Mouse (Mus musculus): ENCODE data around the gene Prl. TPM values are rescaled to one million over a fixed set of nuclear protein-coding genes. Genes with fewer than 3 reads are reported as not detected.

The Prl gene
- not detected for polyA plus RNA-seq (2014; fragmentation: Illumina TruSeq; extraction: RNeasy Lipid Tissue Mini Kit (QIAGEN cat#74804); ENCODE audit: low read depth, low replicate concordance)

GRCm38 (mm10) chr13:27057270-27057669 is at the start of gene Prl:
Gene Prl, plus strand, starts transcription at chr13:27057570.

GRCm38 (mm10) chr13:27093890-27094289 is 36.5 kb downstream of the Prl start, which contains the start of gene Prl3d1:
Gene Prl3d1, plus strand, starts transcription at chr13:27094190.

Other genes starting within 250 kb of the Prl start
- gene Prl3d1, start 36.6 kb downstream of the Prl start, polyA plus RNA-seq (2014; fragmentation: Illumina TruSeq; extraction: RNeasy Lipid Tissue Mini Kit (QIAGEN cat#74804); ENCODE audit: low read depth, low replicate concordance) = not detected
- not detected for gene Prl3d2, start 64.1 kb downstream of the Prl start, polyA plus RNA-seq (2014; fragmentation: Illumina TruSeq; extraction: RNeasy Lipid Tissue Mini Kit (QIAGEN cat#74804); ENCODE audit: low read depth, low replicate concordance)
- not detected for gene Prl3d3, start 99.2 kb downstream of the Prl start, polyA plus RNA-seq (2014; fragmentation: Illumina TruSeq; extraction: RNeasy Lipid Tissue Mini Kit (QIAGEN cat#74804); ENCODE audit: low read depth, low replicate concordance)
- not detected for gene Prl3c1, start 139.1 kb downstream of the Prl start, polyA plus RNA-seq (2014; fragmentation: Illumina TruSeq; extraction: RNeasy Lipid Tissue Mini Kit (QIAGEN cat#74804); ENCODE audit: low read depth, low replicate concordance)
- not detected for gene Prl3b1, start 184.3 kb downstream of the Prl start, polyA plus RNA-seq (2014; fragmentation: Illumina TruSeq; extraction: RNeasy Lipid Tissue Mini Kit (QIAGEN cat#74804); ENCODE audit: low read depth, low replicate concordance)
- not detected for gene Prl3a1, start 201.9 kb downstream of the Prl start, polyA plus RNA-seq (2014; fragmentation: Illumina TruSeq; extraction: RNeasy Lipid Tissue Mini Kit (QIAGEN cat#74804); ENCODE audit: low read depth, low replicate concordance)

Measured in adrenal gland, adult 10 weeks (tissue).